44 mouse cellular contexts compared by ENCODE assay signal in genomic region chr7:25579441-25579840, GRCm38 (mm10). TPM values are rescaled to one million over a fixed set of nuclear protein-coding genes. Genes with fewer than 3 reads are reported as not detected.
"Had no signal": no experiment of that assay in that cellular context is flagged by ENCODE, and none has a peak within 500 bp of the region (broad histone marks: within the 10 kb centered on the region; RNA-seq: fewer than 3 reads in every experiment).

No protein-coding gene starts in this region.

- ATAC-seq: hindbrain, embryonic 16.5 days; hindbrain, postnatal 0 days; inflammation-experienced regulatory T-cells, adult 6 months; intestine, embryonic 15.5 days; intestine, embryonic 16.5 days; intestine, postnatal 0 days had no signal

- H3K9me3 ChIP-seq: heart, embryonic 10.5 days; heart, embryonic 13.5 days; heart, embryonic 15.5 days; hindbrain, embryonic 12.5 days; hindbrain, embryonic 13.5 days; hindbrain, embryonic 15.5 days; intestine, embryonic 15.5 days; kidney, embryonic 15.5 days had no signal

- DNase-seq: heart, postnatal 10 days; heart, postnatal 14 days; heart, postnatal 36 days; kidney, adult 11 months; kidney, adult 18-20 months; kidney, adult 2 months; kidney, adult 8-10 months; kidney, adult 9 months; kidney, postnatal 10 days; kidney, postnatal 14 days; kidney, postnatal 25 days; kidney, postnatal 36 days; kidney, postnatal 4 days; layer of hippocampus, adult 9-11 months; layer of hippocampus, postnatal 36 days had no signal

- H3K4me3 ChIP-seq: heart, embryonic 10.5 days; heart, embryonic 12.5 days; heart, embryonic 13.5 days; heart, embryonic 15.5 days; hindbrain, embryonic 10.5 days; hindbrain, embryonic 12.5 days; hindbrain, embryonic 13.5 days; hindbrain, embryonic 15.5 days; intestine, embryonic 15.5 days; kidney, embryonic 15.5 days; layer of hippocampus, adult 2 months had no signal

- H3K36me3 ChIP-seq: heart, embryonic 10.5 days; heart, embryonic 12.5 days; heart, embryonic 13.5 days; heart, embryonic 15.5 days; hindbrain, embryonic 10.5 days; hindbrain, embryonic 12.5 days; hindbrain, embryonic 13.5 days; hindbrain, embryonic 15.5 days; intestine, embryonic 15.5 days; kidney, embryonic 15.5 days had no signal

- H3K4me1 ChIP-seq: heart, embryonic 15.5 days; hindbrain, embryonic 12.5 days; hindbrain, embryonic 13.5 days; hindbrain, embryonic 15.5 days had no signal

- H3K27me3 ChIP-seq: heart, embryonic 15.5 days; hindbrain, embryonic 12.5 days; hindbrain, embryonic 15.5 days; intestine, embryonic 15.5 days; kidney, embryonic 15.5 days had no signal

- H3K27ac ChIP-seq: heart, embryonic 10.5 days; heart, embryonic 13.5 days; heart, embryonic 15.5 days; hindbrain, embryonic 10.5 days; hindbrain, embryonic 12.5 days; hindbrain, embryonic 13.5 days; hindbrain, embryonic 14.5 days; hindbrain, embryonic 15.5 days; hindbrain, postnatal 0 days; intestine, embryonic 15.5 days; kidney, embryonic 15.5 days; kidney, postnatal 0 days; layer of hippocampus, adult 2 months had no signal

- H3K4me2 ChIP-seq: heart, embryonic 11.5 days; heart, embryonic 12.5 days; heart, embryonic 13.5 days; heart, embryonic 15.5 days; hindbrain, embryonic 12.5 days; hindbrain, embryonic 13.5 days; hindbrain, embryonic 14.5 days; hindbrain, embryonic 15.5 days; intestine, embryonic 15.5 days; kidney, embryonic 15.5 days had no signal

- H3K9ac ChIP-seq: heart, embryonic 12.5 days; heart, embryonic 13.5 days; heart, embryonic 15.5 days; hindbrain, embryonic 12.5 days; hindbrain, embryonic 13.5 days; hindbrain, embryonic 14.5 days; hindbrain, embryonic 15.5 days; intestine, embryonic 15.5 days; kidney, embryonic 15.5 days had no signal

RNA-seq across cellular contexts. Expression of gene Erich4, which starts 36.3 kb away (rescaled TPM):
- total RNA-seq: heart, postnatal 10 days; hematopoietic stem cell, adult 5-6 weeks; hindbrain, postnatal 0 days; layer of hippocampus, adult 2 months; layer of hippocampus, adult 8-10 months; layer of hippocampus, postnatal 10 days; left cerebral cortex, adult 18-20 months had no signal
- polyA plus RNA-seq: heart, embryonic 10.5 days; heart, embryonic 11.5 days; heart, embryonic 12.5 days; heart, embryonic 13.5 days; heart, embryonic 14.5 days; heart, embryonic 15.5 days; hindbrain, embryonic 10.5 days; hindbrain, embryonic 11.5 days; hindbrain, embryonic 12.5 days; hindbrain, embryonic 13.5 days; hindbrain, embryonic 14.5 days; hindbrain, embryonic 15.5 days; hindbrain, embryonic 16.5 days; hindbrain, postnatal 0 days; inflammation-experienced regulatory T-cells, adult 6 months had no signal

RNA-seq across cellular contexts. Expression of gene Ceacam2, which starts 39.8 kb away (rescaled TPM):
- total RNA-seq: hematopoietic stem cell, adult 5-6 weeks; hindbrain, postnatal 0 days had no signal
- polyA plus RNA-seq: heart, embryonic 10.5 days; heart, embryonic 11.5 days; heart, embryonic 12.5 days; heart, embryonic 15.5 days; heart, embryonic 16.5 days; heart, postnatal 0 days; hindbrain, embryonic 10.5 days; hindbrain, embryonic 11.5 days; hindbrain, embryonic 12.5 days; hindbrain, postnatal 0 days; intestine, embryonic 14.5 days; intestine, embryonic 16.5 days; kidney, embryonic 16.5 days had no signal
